Mouse (Mus musculus) lung, adult 2 months (tissue): ENCODE measurements around the gene Snrpe.

Source experiments
- CTCF ChIP-seq: fragments of 200-500 bp; IDR thresholded peaks from 2 replicates; pipeline ENCODE4 v1.5.1; 2011; ENCODE audit warnings: mild to moderate bottlenecking, low read length, control low read depth; ENCODE audit not compliant: insufficient read depth
- POLR2A ChIP-seq: fragments of 200-500 bp; IDR thresholded peaks from 2 replicates; pipeline ENCODE4 v1.6.1; 2011; ENCODE audit warnings: low read depth, mild to moderate bottlenecking, control low read depth, low read length, borderline replicate concordance; ENCODE audit errors: extremely low read depth

DNA sequence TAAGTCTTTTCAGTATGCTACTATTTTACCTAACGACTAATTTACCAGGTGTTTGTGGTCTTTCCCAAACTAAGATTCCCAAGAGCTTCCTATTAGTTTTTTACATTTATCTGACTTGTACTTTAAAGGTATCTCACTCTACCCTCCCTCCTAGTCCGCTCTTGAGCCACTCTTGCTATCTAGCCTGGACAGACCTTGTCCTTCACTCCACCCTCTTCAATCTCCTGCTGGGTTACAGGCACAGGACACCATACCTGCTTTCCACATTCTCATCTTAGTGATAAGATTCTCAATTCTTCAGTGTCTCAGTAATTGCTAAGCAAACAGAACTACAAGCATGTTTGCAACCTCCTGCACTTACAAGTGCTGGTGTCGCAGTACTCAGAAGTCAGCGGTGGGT is 6.9 kb downstream of the Snrpe start:
- TF ChIP-seq CTCF: no peak
- TF ChIP-seq POLR2A: no peak
